Mouse (Mus musculus): ENCODE data around the gene Nusap1. TPM values are rescaled to one million over a fixed set of nuclear protein-coding genes. Genes with fewer than 3 reads are reported as not detected.

Gene Nusap1
- polyA plus RNA-seq, 1 experiment, result 6.5 TPM

DNA sequence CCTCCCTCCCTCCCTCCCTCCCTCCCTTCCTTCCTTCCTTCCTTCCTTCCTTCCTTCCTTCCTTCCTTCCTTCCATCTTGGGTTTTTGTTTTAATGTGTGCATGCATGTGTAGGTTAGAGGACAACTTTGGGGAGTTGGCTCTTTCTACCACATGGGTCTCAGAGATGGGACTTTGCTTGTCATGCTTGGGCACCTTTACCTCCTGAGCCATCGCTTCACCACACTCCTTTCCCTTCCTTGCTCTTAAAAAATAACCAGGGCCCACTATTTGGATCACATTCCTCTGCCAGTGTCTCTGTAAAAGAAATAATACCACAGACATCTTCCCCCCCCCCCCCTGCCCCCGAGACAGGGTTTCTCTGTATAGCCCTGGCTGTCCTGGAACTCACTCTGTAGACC lies 65.6 kb downstream of the Nusap1 start:
- TF ChIP-seq FOSL1 (IDR thresholded peaks at IDR 0.05; ENCODE audit: insufficient read depth, low read length, poor library complexity, severe bottlenecking), result no peak
- TF ChIP-seq MYOG (IDR thresholded peaks at IDR 0.05; ENCODE audit: control insufficient read depth, extremely low read depth, insufficient read length), result no peak
- no peak for TF ChIP-seq CEBPB (IDR thresholded peaks at IDR 0.05; ENCODE audit: low read depth)
- no peak for TF ChIP-seq CTCF (IDR thresholded peaks at IDR 0.05; ENCODE audit: control insufficient read depth, insufficient read depth, insufficient read length)
- TF ChIP-seq USF1 (IDR thresholded peaks at IDR 0.05; ENCODE audit: low read depth), result no peak
- TF ChIP-seq MAX (IDR thresholded peaks at IDR 0.05), result no peak
- TF ChIP-seq MYOD1 (IDR thresholded peaks at IDR 0.05; ENCODE audit: control insufficient read depth, insufficient read length, low read depth), result no peak
- no peaks in the 10 kb centered on the region for H3K27me3 ChIP-seq (ENCODE audit: control insufficient read depth, insufficient read depth, insufficient read length)
- H3K79me2 ChIP-seq (ENCODE audit: control insufficient read depth, insufficient read depth), result peaks cover 96% of the 10 kb centered on the region
- H3K36me3 ChIP-seq (ENCODE audit: control insufficient read depth, insufficient read depth), result peaks cover 25% of the 10 kb centered on the region
- peaks cover 61% of the 10 kb centered on the region for H3K79me3 ChIP-seq (ENCODE audit: low read depth)
- no peak overlapping the region for H3ac ChIP-seq (ENCODE audit: control insufficient read depth, insufficient read length, low read depth)
- no peak overlapping the region for H3K4me3 ChIP-seq (ENCODE audit: insufficient read depth, poor library complexity, severe bottlenecking)

DNA sequence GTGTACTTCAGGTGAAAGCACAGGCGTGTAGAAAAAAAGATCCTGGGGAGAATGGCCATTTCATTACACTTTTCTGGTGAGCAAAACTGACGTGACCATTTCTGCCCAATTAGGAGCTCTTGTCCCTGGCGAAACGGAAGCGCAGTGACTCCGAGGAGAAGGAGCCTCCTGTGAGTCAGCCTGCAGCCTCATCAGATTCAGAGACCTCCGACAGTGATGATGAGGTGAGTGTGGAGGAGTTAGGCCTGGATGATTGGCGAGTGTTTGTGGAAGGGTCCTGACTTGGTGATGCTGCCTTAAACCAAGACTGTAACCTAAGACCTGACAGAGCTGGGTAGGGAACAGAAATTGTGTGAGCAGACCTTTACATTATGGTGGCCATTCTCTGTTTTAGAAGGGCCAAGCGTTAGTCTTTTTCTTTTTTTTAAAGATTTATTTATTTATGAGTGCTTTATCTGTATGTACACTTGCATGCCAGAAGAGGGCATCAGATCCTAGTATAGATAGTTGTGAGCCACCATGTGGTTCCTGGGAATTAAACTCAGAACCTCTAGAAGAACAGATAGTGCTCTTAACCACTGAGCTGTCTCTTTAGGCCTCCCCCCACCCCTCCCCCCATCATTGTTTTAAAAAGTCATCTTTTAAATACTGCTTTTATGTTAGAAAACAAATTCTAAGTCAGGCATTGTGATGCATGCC lies 74.1 kb downstream of the Nusap1 start:
- no peak overlapping the region for H3K4me3 ChIP-seq (ENCODE audit: insufficient read depth, poor library complexity, severe bottlenecking)

DNA sequence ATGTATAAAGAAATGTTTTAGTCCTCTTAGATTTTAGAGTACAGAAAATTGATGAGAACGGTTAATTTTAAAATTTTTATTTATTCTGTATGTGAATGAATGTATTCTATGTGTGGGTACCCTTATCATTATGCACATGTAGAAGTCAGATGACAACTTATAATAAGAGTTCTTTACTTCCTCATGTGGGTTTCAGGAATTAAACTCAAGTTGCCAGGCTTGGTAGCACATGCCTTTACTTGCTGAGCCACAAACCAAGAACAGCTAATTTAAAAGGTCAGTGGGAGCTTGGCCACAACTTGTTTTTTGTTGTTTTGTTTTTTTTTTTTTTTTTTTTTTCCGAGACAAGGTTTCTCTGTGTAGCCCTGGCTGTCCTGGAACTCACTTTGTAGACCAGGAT lies 76.7 kb downstream of the Nusap1 start:
- no peak overlapping the region for H3ac ChIP-seq (ENCODE audit: control insufficient read depth, insufficient read length, low read depth)
- peaks cover 10% of the 10 kb centered on the region for H3K36me3 ChIP-seq (ENCODE audit: control insufficient read depth, insufficient read depth)
- TF ChIP-seq MAX (IDR thresholded peaks at IDR 0.05) (no peak), CEBPB (IDR thresholded peaks at IDR 0.05; ENCODE audit: low read depth) (no peak), CTCF (IDR thresholded peaks at IDR 0.05; ENCODE audit: control insufficient read depth, insufficient read depth, insufficient read length) (no peak), MYOG (IDR thresholded peaks at IDR 0.05; ENCODE audit: control insufficient read depth, extremely low read depth, insufficient read length) (no peak), USF1 (IDR thresholded peaks at IDR 0.05; ENCODE audit: low read depth) (no peak), MYOD1 (IDR thresholded peaks at IDR 0.05; ENCODE audit: control insufficient read depth, insufficient read length, low read depth) (no peak), FOSL1 (IDR thresholded peaks at IDR 0.05; ENCODE audit: insufficient read depth, low read length, poor library complexity, severe bottlenecking) (no peak)

More for the DNA sequence above, 74.1 kb downstream of the Nusap1 start:
- Histone ChIP-seq H3K36me3 (ENCODE audit: control insufficient read depth, insufficient read depth) (peaks cover 10% of the 10 kb centered on the region), H3K79me2 (ENCODE audit: control insufficient read depth, insufficient read depth) (peaks cover 74% of the 10 kb centered on the region), H3ac (ENCODE audit: control insufficient read depth, insufficient read length, low read depth) (no peak overlapping the region), H3K79me3 (ENCODE audit: low read depth) (peaks cover 18% of the 10 kb centered on the region), H3K27me3 (ENCODE audit: control insufficient read depth, insufficient read depth, insufficient read length) (no peaks in the 10 kb centered on the region)
- TF ChIP-seq MYOG (IDR thresholded peaks at IDR 0.05; ENCODE audit: control insufficient read depth, extremely low read depth, insufficient read length) (no peak), CEBPB (IDR thresholded peaks at IDR 0.05; ENCODE audit: low read depth) (no peak), MYOD1 (IDR thresholded peaks at IDR 0.05; ENCODE audit: control insufficient read depth, insufficient read length, low read depth) (no peak)

DNA sequence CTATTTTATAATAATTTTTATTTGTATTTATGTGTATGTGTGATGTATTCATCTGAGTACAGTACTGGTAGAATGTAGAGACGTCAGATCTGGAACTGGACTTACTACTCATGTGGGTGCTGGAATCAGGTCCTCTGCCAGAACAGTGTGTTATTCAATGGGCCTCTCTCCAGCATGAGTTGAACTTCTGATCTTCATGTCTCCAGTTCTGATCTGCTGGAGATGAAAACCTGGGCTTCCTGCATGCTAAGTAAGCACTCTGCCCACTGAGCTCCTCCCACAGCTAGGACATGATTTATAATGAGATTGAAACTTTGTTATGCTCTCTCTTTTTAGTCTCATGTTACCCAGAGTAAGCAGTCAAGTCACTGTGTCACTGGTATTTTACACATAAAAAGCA lies 78.0 kb downstream of the Nusap1 start:
- Histone ChIP-seq H3K36me3 (ENCODE audit: control insufficient read depth, insufficient read depth) (peaks cover 10% of the 10 kb centered on the region), H3ac (ENCODE audit: control insufficient read depth, insufficient read length, low read depth) (no peak overlapping the region), H3K4me3 (ENCODE audit: insufficient read depth, poor library complexity, severe bottlenecking) (no peak overlapping the region), H3K27me3 (ENCODE audit: control insufficient read depth, insufficient read depth, insufficient read length) (no peaks in the 10 kb centered on the region), H3K79me3 (ENCODE audit: low read depth) (peaks cover 19% of the 10 kb centered on the region), H3K79me2 (ENCODE audit: control insufficient read depth, insufficient read depth) (peaks cover 51% of the 10 kb centered on the region)
- TF ChIP-seq CTCF (IDR thresholded peaks at IDR 0.05; ENCODE audit: control insufficient read depth, insufficient read depth, insufficient read length) (no peak), MAX (IDR thresholded peaks at IDR 0.05) (no peak), FOSL1 (IDR thresholded peaks at IDR 0.05; ENCODE audit: insufficient read depth, low read length, poor library complexity, severe bottlenecking) (no peak), MYOG (IDR thresholded peaks at IDR 0.05; ENCODE audit: control insufficient read depth, extremely low read depth, insufficient read length) (no peak), CEBPB (IDR thresholded peaks at IDR 0.05; ENCODE audit: low read depth) (no peak), MYOD1 (IDR thresholded peaks at IDR 0.05; ENCODE audit: control insufficient read depth, insufficient read length, low read depth) (no peak), USF1 (IDR thresholded peaks at IDR 0.05; ENCODE audit: low read depth) (no peak)

More for the DNA sequence above, 76.7 kb downstream of the Nusap1 start:
- peaks cover 24% of the 10 kb centered on the region for H3K79me3 ChIP-seq (ENCODE audit: low read depth)
- no peaks in the 10 kb centered on the region for H3K27me3 ChIP-seq (ENCODE audit: control insufficient read depth, insufficient read depth, insufficient read length)
- H3K79me2 ChIP-seq (ENCODE audit: control insufficient read depth, insufficient read depth), result peaks cover 64% of the 10 kb centered on the region
- no peak overlapping the region for H3K4me3 ChIP-seq (ENCODE audit: insufficient read depth, poor library complexity, severe bottlenecking)

DNA sequence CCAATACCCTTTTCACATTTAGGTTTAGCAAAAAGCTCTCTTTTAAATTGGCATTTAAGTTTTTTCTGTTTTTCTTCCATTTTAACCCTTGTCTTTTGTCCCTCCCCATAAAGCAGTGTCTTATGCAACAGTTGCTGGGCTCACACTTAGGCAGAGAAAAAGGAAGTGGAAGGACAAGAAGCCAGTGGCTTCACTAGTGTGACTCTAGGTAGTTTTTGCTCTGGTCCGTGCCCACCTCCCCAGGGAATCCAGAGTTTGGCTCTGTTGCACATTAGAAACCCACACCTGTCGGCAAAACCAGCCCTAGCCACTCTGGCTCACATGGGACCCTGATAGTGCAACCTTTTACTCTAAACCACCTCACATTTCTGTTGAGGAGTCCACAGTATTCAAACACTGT lies 80.4 kb downstream of the Nusap1 start:
- no peak for TF ChIP-seq USF1 (IDR thresholded peaks at IDR 0.05; ENCODE audit: low read depth)
- no peak for TF ChIP-seq MYOD1 (IDR thresholded peaks at IDR 0.05; ENCODE audit: control insufficient read depth, insufficient read length, low read depth)
- TF ChIP-seq CEBPB (IDR thresholded peaks at IDR 0.05; ENCODE audit: low read depth), result no peak
- TF ChIP-seq FOSL1 (IDR thresholded peaks at IDR 0.05; ENCODE audit: insufficient read depth, low read length, poor library complexity, severe bottlenecking), result no peak
- TF ChIP-seq MYOG (IDR thresholded peaks at IDR 0.05; ENCODE audit: control insufficient read depth, extremely low read depth, insufficient read length), result no peak
- no peak for TF ChIP-seq CTCF (IDR thresholded peaks at IDR 0.05; ENCODE audit: control insufficient read depth, insufficient read depth, insufficient read length)
- no peak for TF ChIP-seq MAX (IDR thresholded peaks at IDR 0.05)
- H3K27me3 ChIP-seq (ENCODE audit: control insufficient read depth, insufficient read depth, insufficient read length), result no peaks in the 10 kb centered on the region
- H3ac ChIP-seq (ENCODE audit: control insufficient read depth, insufficient read length, low read depth), result no peak overlapping the region
- peaks cover 15% of the 10 kb centered on the region for H3K36me3 ChIP-seq (ENCODE audit: control insufficient read depth, insufficient read depth)
- peaks cover 42% of the 10 kb centered on the region for H3K79me2 ChIP-seq (ENCODE audit: control insufficient read depth, insufficient read depth)
- H3K79me3 ChIP-seq (ENCODE audit: low read depth), result peaks cover 15% of the 10 kb centered on the region
- no peak overlapping the region for H3K4me3 ChIP-seq (ENCODE audit: insufficient read depth, poor library complexity, severe bottlenecking)
